Mouse (Mus musculus): ENCODE data around the gene Itpripl2. TPM values are rescaled to one million over a fixed set of nuclear protein-coding genes. Genes with fewer than 3 reads are reported as not detected.

The Itpripl2 gene
- polyA plus RNA-seq, 3 experiments from 2014 or later: 0.46 to 1.1 (median 0.68) TPM

GRCm38 (mm10) chr7:118437101-118437802, 54.5 kb downstream of the Itpripl2 start:
- no peak for ATAC-seq

Other genes with a start within 250 kb of the Itpripl2 start
- 10 to 100 TPM; 19.5 to 33.9 (median 33.0) TPM for gene Smg1, start 248.3 kb downstream of the Itpripl2 start, polyA plus RNA-seq (2017; shearing (Covaris generic))
- gene Syt17, start 43.8 kb downstream of the Itpripl2 start, polyA plus RNA-seq (2017; shearing (Covaris generic)): under 1 TPM in 1 of 3 experiments, not detected in 2; 0.21 TPM
- gene Coq7, start 41.4 kb upstream of the Itpripl2 start, polyA plus RNA-seq (2017; shearing (Covaris generic)): 10 to 100 TPM in 2 of 3 experiments, 1 to 10 TPM in 1; 9.3 to 17.3 (median 11.1) TPM
- not detected for gene Tmc7, start 92.8 kb upstream of the Itpripl2 start, polyA plus RNA-seq (2017; shearing (Covaris generic))
- gene Tmc5, start 105.3 kb upstream of the Itpripl2 start, polyA plus RNA-seq (2017; shearing (Covaris generic)): not detected
- gene Gde1, start 213.8 kb upstream of the Itpripl2 start, polyA plus RNA-seq (2017; shearing (Covaris generic)): 10 to 100 TPM; 12.8 to 16.8 (median 14.4) TPM
- gene Ccp110, start 220.6 kb upstream of the Itpripl2 start, polyA plus RNA-seq (2017; shearing (Covaris generic)): 1 to 10 TPM; 3.5 to 8.4 (median 5.1) TPM
- gene Vps35l, start 248.3 kb upstream of the Itpripl2 start, polyA plus RNA-seq (2017; shearing (Covaris generic)): 10 to 100 TPM; 53.6 to 58.6 (median 55.6) TPM